Comparison of ENCODE assay signal across 11 mouse cellular contexts in genomic region chr2:178668451-178668850, GRCm38 (mm10).
DNase-seq lines count a peak whose midpoint lies in the region; ATAC-seq and TF ChIP-seq lines count a peak whose summit lies in the region.
"Had no signal": no experiment of that assay in that cellular context is flagged by ENCODE, and none has a peak within 500 bp of the region (broad histone marks: within the 10 kb centered on the region; RNA-seq: fewer than 3 reads in every experiment).

No protein-coding gene starts in this region.

- TF ChIP-seq CTCF in E14TG2a.4 (conservative IDR thresholded peaks at IDR 0.05; ENCODE audit: low read length) = peak; percentile 22
- peak; percentile 69 for TF ChIP-seq CTCF in lung, postnatal 0 days (IDR thresholded peaks at IDR 0.05)

- H3K9ac ChIP-seq in kidney, embryonic 16.5 days (replicated peaks; ENCODE audit: low read length) = no peak overlapping the region
- H3K9ac ChIP-seq in lung, postnatal 0 days (replicated peaks; ENCODE audit: low read depth) = no peak overlapping the region
- H3K9ac ChIP-seq: embryonic facial prominence, embryonic 13.5 days; hindbrain, embryonic 12.5 days; neural tube, embryonic 13.5 days had no signal

- 22% methylated on average over 2 of the region's 2 CpGs for WGBS in kidney, embryonic 16.5 days
- 4% methylated on average over 2 of the region's 2 CpGs for WGBS in lung, postnatal 0 days

- no peaks in the 10 kb centered on the region for H3K27me3 ChIP-seq in kidney, embryonic 16.5 days (ENCODE audit: insufficient read depth, low read length)
- 0 out of 2 replicates have a peak, but pooled peaks cover 5% of the 10 kb centered on the region for H3K27me3 ChIP-seq in E14TG2a.4 (ENCODE audit: insufficient read depth, low read length)
- H3K27me3 ChIP-seq in lung, postnatal 0 days (replicated peaks; ENCODE audit: insufficient read depth, low read length) = no peaks in the 10 kb centered on the region

- DNase-seq in kidney, adult 18-20 months = peak; percentile 56
- peak; percentile 6 for DNase-seq in NIH3T3 (ENCODE audit: low read depth)
- DNase-seq in lung, postnatal 0 days (ENCODE audit: low spot score) = peak; percentile 61
- DNase-seq in layer of hippocampus, postnatal 36 days = no peak
- no peak for DNase-seq in neural tube, embryonic 10.5 days (ENCODE audit: extremely low spot score, low spot score)
- DNase-seq: right cerebral cortex, postnatal 4 days had no signal

- no peak overlapping the region for H3K4me3 ChIP-seq in kidney, embryonic 16.5 days (ENCODE audit: low read length)
- H3K4me3 ChIP-seq in E14TG2a.4 (replicated peaks; ENCODE audit: low read length) = no peak overlapping the region
- no peak overlapping the region for H3K4me3 ChIP-seq in lung, postnatal 0 days (ENCODE audit: low read depth, low read length)
- H3K4me3 ChIP-seq: embryonic facial prominence, embryonic 13.5 days; hindbrain, embryonic 12.5 days; neural tube, embryonic 13.5 days had no signal

- peaks cover 8% of the 10 kb centered on the region; the same call in 1 of the 2 replicates for H3K4me1 ChIP-seq in kidney, embryonic 16.5 days (ENCODE audit: insufficient read depth, low read length)
- H3K4me1 ChIP-seq in E14TG2a.4 (replicated peaks; ENCODE audit: low read depth, low read length) = no peaks in the 10 kb centered on the region
- H3K4me1 ChIP-seq in lung, postnatal 0 days (ENCODE audit: insufficient read depth, low read depth, low read length) = no peaks in the 10 kb centered on the region

- no peaks in the 10 kb centered on the region for H3K36me3 ChIP-seq in kidney, embryonic 16.5 days (ENCODE audit: insufficient read depth, low read length)
- no peaks in the 10 kb centered on the region for H3K36me3 ChIP-seq in E14TG2a.4 (ENCODE audit: insufficient read depth, low read length)
- no peaks in the 10 kb centered on the region for H3K36me3 ChIP-seq in lung, postnatal 0 days (ENCODE audit: insufficient read depth, low read length)
- H3K36me3 ChIP-seq: embryonic facial prominence, embryonic 13.5 days; hindbrain, embryonic 12.5 days; neural tube, embryonic 13.5 days had no signal

- H3K4me2 ChIP-seq in kidney, embryonic 16.5 days (replicated peaks; ENCODE audit: low read depth, low read length) = no peak overlapping the region
- H3K4me2 ChIP-seq in lung, postnatal 0 days (replicated peaks; ENCODE audit: low read depth, low read length) = no peak overlapping the region
- H3K4me2 ChIP-seq: embryonic facial prominence, embryonic 13.5 days; hindbrain, embryonic 12.5 days; neural tube, embryonic 13.5 days had no signal

- no peak for ATAC-seq in kidney, embryonic 16.5 days (ENCODE audit: low FRiP score, low TSS enrichment)
- ATAC-seq in lung, postnatal 0 days = no peak

- TF ChIP-seq EP300 in lung, postnatal 0 days (IDR thresholded peaks at IDR 0.05) = no peak

- H3K9me3 ChIP-seq in kidney, embryonic 16.5 days (ENCODE audit: low read length) = no peaks in the 10 kb centered on the region
- H3K9me3 ChIP-seq in E14TG2a.4 (ENCODE audit: low read length) = no peaks in the 10 kb centered on the region
- no peaks in the 10 kb centered on the region for H3K9me3 ChIP-seq in lung, postnatal 0 days (ENCODE audit: low read length)
- H3K9me3 ChIP-seq: embryonic facial prominence, embryonic 13.5 days; hindbrain, embryonic 12.5 days; neural tube, embryonic 13.5 days had no signal

- no peak overlapping the region for H3K27ac ChIP-seq in kidney, embryonic 16.5 days (ENCODE audit: low read length)
- no peak overlapping the region for H3K27ac ChIP-seq in lung, postnatal 0 days (ENCODE audit: low read length)
- H3K27ac ChIP-seq: embryonic facial prominence, embryonic 13.5 days; hindbrain, embryonic 12.5 days; neural tube, embryonic 13.5 days had no signal

Comparison
In these comparisons a context has a peak if more than half of its experiments do, and no peak if none do; other contexts are left out.
1. DNase-seq: peak in kidney, adult 18-20 months (single experiment), NIH3T3 (single experiment) and lung, postnatal 0 days (single experiment); none in layer of hippocampus, postnatal 36 days (0 of 2) and neural tube, embryonic 10.5 days (single experiment).